Comparison of ENCODE assay signal across 11 mouse cellular contexts in the genomic region with DNA sequence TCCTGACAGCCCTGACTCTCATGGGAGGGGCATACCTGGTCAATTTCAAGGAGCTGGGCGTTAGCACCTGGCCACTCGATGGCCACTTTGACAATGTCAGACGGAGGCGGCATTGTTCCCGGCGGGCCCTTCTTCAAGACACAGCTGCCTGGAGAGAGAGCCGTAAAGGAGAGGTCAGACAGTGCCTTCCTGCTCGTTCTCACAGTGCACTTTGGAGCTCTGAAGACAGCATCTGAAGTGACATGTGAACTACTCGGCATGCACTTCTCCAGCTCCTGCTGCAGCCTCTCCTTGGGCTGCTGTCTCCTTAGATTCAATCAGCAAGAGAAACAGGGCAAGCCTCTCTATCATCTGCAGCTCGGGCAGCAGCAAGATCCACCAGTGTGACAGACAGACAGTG. TPM values are rescaled to one million over a fixed set of nuclear protein-coding genes. Genes with fewer than 3 reads are reported as not detected.
DNase-seq lines count a peak whose midpoint lies in the region; ATAC-seq and TF ChIP-seq lines count a peak whose summit lies in the region.
"Had no signal": no experiment of that assay in that cellular context is flagged by ENCODE, and none has a peak within 500 bp of the region (broad histone marks: within the 10 kb centered on the region; RNA-seq: fewer than 3 reads in every experiment).

No protein-coding gene starts in this region.

- no peak overlapping the region for H3K4me2 ChIP-seq in lung, embryonic 15.5 days
- peak overlapping the region; percentile 6; the same call in 1 of the 2 replicates for H3K4me2 ChIP-seq in forebrain, embryonic 14.5 days (ENCODE audit: low read length)
- H3K4me2 ChIP-seq in limb, embryonic 12.5 days: no peak overlapping the region
- H3K4me2 ChIP-seq: heart, embryonic 12.5 days; liver, embryonic 13.5 days had no signal

- no peak for TF ChIP-seq CTCF in olfactory bulb, adult 2 months (IDR thresholded peaks at IDR 0.05; ENCODE audit: insufficient read depth, low read depth, low read length)

- no peaks in the 10 kb centered on the region for H3K27me3 ChIP-seq in lung, embryonic 15.5 days
- H3K27me3 ChIP-seq in forebrain, embryonic 14.5 days (replicated peaks; ENCODE audit: control insufficient read depth, insufficient read depth, low read length): no peaks in the 10 kb centered on the region
- no peaks in the 10 kb centered on the region for H3K27me3 ChIP-seq in limb, embryonic 12.5 days
- H3K27me3 ChIP-seq: heart, embryonic 12.5 days; liver, embryonic 13.5 days had no signal

- no peak for DNase-seq in lung, postnatal 4 days
- DNase-seq in forebrain, embryonic 14.5 days (ENCODE audit: low spot score): peak; percentile 22
- DNase-seq in left cerebral cortex, postnatal 36 days (ENCODE audit: low spot score in 2 of 2): no peak
- no peak for DNase-seq in layer of hippocampus, adult 18-20 months (ENCODE audit: low spot score in 2 of 2)
- DNase-seq: liver, embryonic 13.5 days had no signal

- peak overlapping the region; percentile 42 for H3K27ac ChIP-seq in lung, embryonic 15.5 days
- H3K27ac ChIP-seq in forebrain, embryonic 14.5 days (ENCODE audit: low read depth, low read length): peak overlapping the region; percentile 81
- peak overlapping the region; percentile 67; the same call in 1 of the 2 replicates for H3K27ac ChIP-seq in limb, embryonic 12.5 days
- H3K27ac ChIP-seq in olfactory bulb, adult 2 months (ENCODE audit: insufficient read depth, low read depth, low read length): peak overlapping the region; percentile 96
- H3K27ac ChIP-seq: liver, embryonic 13.5 days had no signal

- H3K4me3 ChIP-seq in lung, embryonic 15.5 days: no peak overlapping the region
- no peak overlapping the region for H3K4me3 ChIP-seq in forebrain, embryonic 14.5 days (ENCODE audit: low read depth, low read length)
- H3K4me3 ChIP-seq in limb, embryonic 12.5 days (replicated peaks): no peak overlapping the region
- no peak overlapping the region for H3K4me3 ChIP-seq in olfactory bulb, adult 2 months (ENCODE audit: insufficient read depth, low read depth, low read length)
- H3K4me3 ChIP-seq: heart, embryonic 12.5 days; liver, embryonic 13.5 days had no signal

- intact Hi-C loops in left cerebral cortex, postnatal 36 days (cut with DNase I): loop anchor here (2.0 kb wide), 1 partner anchor 27 kb away; no protein-coding TSS in a partner anchor

- H3K9me3 ChIP-seq in lung, embryonic 15.5 days: no peaks in the 10 kb centered on the region
- H3K9me3 ChIP-seq in forebrain, embryonic 14.5 days (replicated peaks; ENCODE audit: control insufficient read depth, low read length): no peaks in the 10 kb centered on the region
- no peaks in the 10 kb centered on the region for H3K9me3 ChIP-seq in limb, embryonic 12.5 days
- H3K9me3 ChIP-seq: heart, embryonic 12.5 days; liver, embryonic 13.5 days had no signal

- no peak for TF ChIP-seq POLR2A in olfactory bulb, adult 2 months (IDR thresholded peaks at IDR 0.05; ENCODE audit: insufficient read depth, low read depth, low read length)

- H3K4me1 ChIP-seq in lung, embryonic 15.5 days: peaks cover 49% of the 10 kb centered on the region
- peaks cover 37% of the 10 kb centered on the region for H3K4me1 ChIP-seq in forebrain, embryonic 14.5 days (ENCODE audit: control insufficient read depth, insufficient read depth, low read length)
- peaks cover 42% of the 10 kb centered on the region for H3K4me1 ChIP-seq in limb, embryonic 12.5 days (replicated peaks)
- peaks cover 61% of the 10 kb centered on the region for H3K4me1 ChIP-seq in olfactory bulb, adult 2 months (ENCODE audit: control insufficient read depth, insufficient read depth, low read length)

- no peak overlapping the region for H3K9ac ChIP-seq in lung, embryonic 15.5 days
- peak overlapping the region; percentile 49 for H3K9ac ChIP-seq in forebrain, embryonic 14.5 days (ENCODE audit: low read length)
- H3K9ac ChIP-seq in limb, embryonic 12.5 days (replicated peaks): no peak overlapping the region
- H3K9ac ChIP-seq: heart, embryonic 12.5 days; liver, embryonic 13.5 days had no signal

- H3K36me3 ChIP-seq in lung, embryonic 15.5 days: peaks cover 50% of the 10 kb centered on the region
- peaks cover 39% of the 10 kb centered on the region for H3K36me3 ChIP-seq in forebrain, embryonic 14.5 days (ENCODE audit: control insufficient read depth, insufficient read depth, low read length)
- peaks cover 51% of the 10 kb centered on the region for H3K36me3 ChIP-seq in limb, embryonic 12.5 days

- 39% methylated on average over 10 of the region's 10 CpGs for WGBS in lung, embryonic 15.5 days
- 61% methylated on average over 10 of the region's 10 CpGs for WGBS in forebrain, embryonic 14.5 days
- 72% methylated on average over 10 of the region's 10 CpGs for WGBS in limb, embryonic 12.5 days
- WGBS in olfactory bulb, adult 2 months: 50% methylated on average over 10 of the region's 10 CpGs

- no peak for ATAC-seq in lung, embryonic 15.5 days (ENCODE audit: borderline replicate concordance, extremely low read depth, low FRiP score, low TSS enrichment)
- peak; percentile 0; the same call in 1 of the 2 replicates for ATAC-seq in forebrain, embryonic 14.5 days
- no peak for ATAC-seq in limb, embryonic 12.5 days (ENCODE audit: insufficient number of reproducible peaks, insufficient read depth, low FRiP score, low TSS enrichment, low read depth)
- no peak for ATAC-seq in erythroid progenitor cell, adult 5-6 weeks (replicated peaks; ENCODE audit: low FRiP score, poor library complexity, severe bottlenecking)
- ATAC-seq: activated CD4-positive, CD25-positive, alpha-beta regulatory T cell, adult 4 months had no signal

RNA-seq across cellular contexts. Expression of a gene that starts 10.1 kb away (rescaled TPM):
- 75.7 and 77.3 TPM in 2 replicates for polyA plus RNA-seq in lung, embryonic 15.5 days (2015; fragmentation: Nextera tagmentation; extraction: Ambion mirVana)
- 95.5 and 101 TPM in 2 replicates for polyA plus RNA-seq in forebrain, embryonic 14.5 days (2014; fragmentation: Nextera tagmentation; extraction: Ambion mirVana)
- 83.2 and 88.4 TPM in 2 replicates for polyA plus RNA-seq in limb, embryonic 12.5 days (2016; fragmentation: Nextera tagmentation; extraction: Ambion mirVana)
- polyA plus RNA-seq in olfactory bulb, adult 2 months (2012; ENCODE audit: insufficient read depth, insufficient read length, low replicate concordance, missing spikeins): 231 TPM in 1 of 2 replicates, not detected in the other
- 16.3 and 25.9 TPM in 2 replicates for total RNA-seq in erythroid progenitor cell, adult 5-6 weeks (2015; ENCODE audit: low replicate concordance)
- 8.6 and 13.1 TPM in 2 replicates for total RNA-seq in erythroid progenitor cell, adult 5-6 weeks (2017; ENCODE audit: low replicate concordance)
- 100 to 1,000 TPM; 160 to 161 TPM for total RNA-seq in left cerebral cortex, postnatal 36 days (2021)
- total RNA-seq in layer of hippocampus, adult 18-20 months (2021): 100 to 1,000 TPM; 174 to 179 TPM

RNA-seq across cellular contexts. Expression of a gene that starts 28.5 kb away (rescaled TPM):
- 48.0 and 48.7 TPM in 2 replicates for polyA plus RNA-seq in lung, embryonic 15.5 days (2015; fragmentation: Nextera tagmentation; extraction: Ambion mirVana)
- 54.7 and 56.4 TPM in 2 replicates for polyA plus RNA-seq in forebrain, embryonic 14.5 days (2014; fragmentation: Nextera tagmentation; extraction: Ambion mirVana)
- polyA plus RNA-seq in limb, embryonic 12.5 days (2016; fragmentation: Nextera tagmentation; extraction: Ambion mirVana): 47.2 and 48.3 TPM in 2 replicates
- not detected in 2 replicates for polyA plus RNA-seq in olfactory bulb, adult 2 months (2012; ENCODE audit: insufficient read depth, insufficient read length, low replicate concordance, missing spikeins)
- total RNA-seq in erythroid progenitor cell, adult 5-6 weeks (2015; ENCODE audit: low replicate concordance): 11.9 and 18.0 TPM in 2 replicates
- total RNA-seq in erythroid progenitor cell, adult 5-6 weeks (2017; ENCODE audit: low replicate concordance): 5.2 and 10.5 TPM in 2 replicates
- total RNA-seq in left cerebral cortex, postnatal 36 days (2021): 10 to 100 TPM; 52.9 to 56.8 TPM
- total RNA-seq in layer of hippocampus, adult 18-20 months (2021): 100 to 1,000 TPM in 1 of 2 experiments, 10 to 100 TPM in 1; 96.3 to 101 TPM

RNA-seq across cellular contexts. Expression of a gene that starts 52.3 kb away (rescaled TPM):
- polyA plus RNA-seq in lung, embryonic 15.5 days (2015; fragmentation: Nextera tagmentation; extraction: Ambion mirVana): 1.1 and 2.2 TPM in 2 replicates
- polyA plus RNA-seq in forebrain, embryonic 14.5 days (2014; fragmentation: Nextera tagmentation; extraction: Ambion mirVana): 8.1 and 9.1 TPM in 2 replicates
- polyA plus RNA-seq in limb, embryonic 12.5 days (2016; fragmentation: Nextera tagmentation; extraction: Ambion mirVana): 0.74 and 1.2 TPM in 2 replicates
- not detected in 2 replicates for polyA plus RNA-seq in olfactory bulb, adult 2 months (2012; ENCODE audit: insufficient read depth, insufficient read length, low replicate concordance, missing spikeins)
- not detected in 2 replicates for total RNA-seq in erythroid progenitor cell, adult 5-6 weeks (2015; ENCODE audit: low replicate concordance)
- not detected in 2 replicates for total RNA-seq in erythroid progenitor cell, adult 5-6 weeks (2017; ENCODE audit: low replicate concordance)
- total RNA-seq in left cerebral cortex, postnatal 36 days (2021): not detected
- under 1 TPM in 1 of 2 experiments, not detected in 1; 0.10 TPM for total RNA-seq in layer of hippocampus, adult 18-20 months (2021)
- polyA plus RNA-seq: activated CD4-positive, CD25-positive, alpha-beta regulatory T cell, adult 4 months; heart, embryonic 12.5 days had no signal

Comparison
In these comparisons a context has a peak if more than half of its experiments do, and no peak if none do; other contexts are left out.
1. H3K27ac ChIP-seq: peak in every context shown above with its lines; median percentile 96 in olfactory bulb, adult 2 months; 81 in forebrain, embryonic 14.5 days; 67 in limb, embryonic 12.5 days; 42 in lung, embryonic 15.5 days.
2. RNA of a gene that starts 28.5 kb away (polyA plus RNA-seq): 54.7 to 56.4 TPM in forebrain, embryonic 14.5 days, 48.0 to 48.7 TPM in lung, embryonic 15.5 days and 47.2 to 48.3 TPM in limb, embryonic 12.5 days; not detected in olfactory bulb, adult 2 months; every median in the first group is over 10 times any median in the second.